Mouse (Mus musculus): ENCODE measurements around the gene Gucy2d. TPM values are rescaled to one million over a fixed set of nuclear protein-coding genes. Genes with fewer than 3 reads are reported as not detected.
A peak's percentile ranks its signal among the peaks of the same experiment; 100 is the strongest.

The Gucy2d gene
- polyA plus RNA-seq, 2 experiments, result not detected

DNA sequence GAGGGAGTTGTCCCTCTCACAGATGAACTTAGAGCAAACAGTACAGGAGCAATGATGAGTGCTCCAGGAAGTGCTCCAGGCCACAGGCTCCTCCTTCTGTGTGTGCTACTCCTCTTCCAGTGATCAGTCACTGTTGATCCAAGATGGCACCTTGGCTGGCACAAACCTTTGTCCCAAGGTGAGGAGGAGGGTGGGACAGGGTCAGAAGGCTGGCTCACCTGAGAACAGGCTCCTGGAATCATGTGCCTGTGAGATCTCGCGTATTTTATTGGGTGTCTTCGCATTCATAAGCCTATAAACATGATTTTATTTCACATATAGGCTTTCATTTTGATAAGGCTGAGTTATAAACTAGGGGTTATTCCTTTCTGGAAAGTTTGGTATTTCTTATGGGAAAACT lies 14.7 kb upstream of the Gucy2d start:
- Histone ChIP-seq H3K9ac (ENCODE audit: low read depth, low read length, severe bottlenecking) (no peak overlapping the region), H3K36me3 (ENCODE audit: control insufficient read depth, insufficient read depth, low read length) (no peaks in the 10 kb centered on the region), H3K4me3 (replicated peaks; ENCODE audit: low read length) (no peak overlapping the region), H3K27me3 (ENCODE audit: control insufficient read depth, insufficient read depth, low read length) (no peaks in the 10 kb centered on the region), H3K4me1 (ENCODE audit: control insufficient read depth, insufficient read depth, low read length) (no peaks in the 10 kb centered on the region; the same call in 1 of the 2 replicates), H3K27ac (replicated peaks; ENCODE audit: low read depth, low read length) (no peak overlapping the region), H3K4me2 (replicated peaks; ENCODE audit: low read depth, low read length, severe bottlenecking) (no peak overlapping the region), H3K9me3 (ENCODE audit: control insufficient read depth, low read length) (no peaks in the 10 kb centered on the region)
- no peak for ATAC-seq (ENCODE audit: low FRiP score, low read depth)
- no peak for DNase-seq (ENCODE audit: low spot score)
- 82% methylated on average over 3 of the region's 3 CpGs for WGBS
- TF ChIP-seq POLR2A (IDR thresholded peaks at IDR 0.05; ENCODE audit: borderline replicate concordance, extremely low read depth, insufficient read depth, insufficient read length), result no peak

DNA sequence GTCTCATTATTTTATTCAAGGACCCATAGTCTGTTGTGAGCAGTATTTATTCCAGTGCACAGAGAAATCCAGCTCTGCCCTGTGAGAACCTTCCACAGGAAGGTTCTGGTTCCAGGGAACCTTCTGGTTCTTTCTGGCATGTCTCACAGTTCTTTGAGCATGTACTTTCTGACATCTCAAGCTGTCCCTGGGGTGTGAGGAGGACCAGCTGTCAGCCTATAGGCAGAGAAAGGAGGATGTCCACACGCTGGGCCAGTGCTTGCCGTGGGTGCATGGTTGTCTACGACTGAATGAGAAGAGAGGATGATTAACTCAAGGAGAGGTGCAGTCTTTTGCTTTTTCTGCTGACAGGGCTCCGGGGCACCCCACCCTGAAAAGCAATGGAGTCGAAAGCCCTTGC lies 13.6 kb upstream of the Gucy2d start:
- no peak overlapping the region for H3K4me2 ChIP-seq (replicated peaks; ENCODE audit: low read depth, low read length, severe bottlenecking)
- no peak overlapping the region for H3K27ac ChIP-seq (replicated peaks; ENCODE audit: low read depth, low read length)
- H3K4me3 ChIP-seq (replicated peaks; ENCODE audit: low read length), result no peak overlapping the region
- H3K27me3 ChIP-seq (ENCODE audit: control insufficient read depth, insufficient read depth, low read length), result no peaks in the 10 kb centered on the region
- H3K9ac ChIP-seq (ENCODE audit: low read depth, low read length, severe bottlenecking), result no peak overlapping the region
- no peaks in the 10 kb centered on the region; the same call in 1 of the 2 replicates for H3K4me1 ChIP-seq (ENCODE audit: control insufficient read depth, insufficient read depth, low read length)
- H3K9me3 ChIP-seq (ENCODE audit: control insufficient read depth, low read length), result no peaks in the 10 kb centered on the region
- DNase-seq (ENCODE audit: low spot score), result no peak
- no peak for ATAC-seq (ENCODE audit: low FRiP score, low read depth)
- 82% methylated on average over 5 of the region's 5 CpGs for WGBS
- H3K36me3 ChIP-seq (ENCODE audit: control insufficient read depth, insufficient read depth, low read length), result no peaks in the 10 kb centered on the region
- TF ChIP-seq POLR2A (IDR thresholded peaks at IDR 0.05; ENCODE audit: borderline replicate concordance, extremely low read depth, insufficient read depth, insufficient read length), result no peak

DNA sequence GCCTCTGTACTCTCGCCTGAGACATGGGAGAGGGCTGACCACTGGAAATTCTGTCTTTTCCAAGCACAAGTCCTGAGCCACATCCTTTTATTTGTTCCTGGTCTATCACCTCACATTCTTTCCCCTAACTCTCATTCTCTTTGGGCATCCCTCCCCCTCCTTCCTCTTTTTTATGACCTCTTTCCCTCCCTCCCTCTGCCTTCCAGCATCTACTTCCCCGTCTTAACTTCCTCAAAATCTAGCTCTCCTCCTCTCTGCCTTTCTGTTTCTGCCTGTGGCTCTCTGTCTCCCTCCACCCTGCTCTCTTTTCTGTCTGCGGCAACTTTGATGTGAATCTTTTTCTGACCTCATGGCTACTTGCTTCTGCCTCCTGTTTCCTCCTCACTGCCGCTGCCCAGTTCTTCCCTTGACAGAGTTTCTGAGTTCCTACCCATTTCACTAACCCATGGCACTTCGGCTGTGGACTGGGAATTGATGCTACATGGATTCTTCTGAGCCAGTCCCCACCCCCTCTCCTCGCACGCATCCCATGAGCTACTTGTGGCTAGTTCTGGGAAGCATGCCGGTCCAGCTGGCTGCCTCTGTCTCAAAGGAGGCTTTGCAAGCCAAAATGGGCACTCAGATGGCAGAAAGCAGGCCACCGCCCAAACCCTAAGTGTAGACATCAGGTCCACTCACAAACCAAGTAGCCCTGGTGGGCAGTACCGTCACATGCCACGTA lies 12.9 kb upstream of the Gucy2d start:
- Histone ChIP-seq H3K27me3 (ENCODE audit: control insufficient read depth, insufficient read depth, low read length) (no peaks in the 10 kb centered on the region), H3K4me3 (replicated peaks; ENCODE audit: low read length) (no peak overlapping the region), H3K27ac (replicated peaks; ENCODE audit: low read depth, low read length) (no peak overlapping the region), H3K4me1 (ENCODE audit: control insufficient read depth, insufficient read depth, low read length) (no peaks in the 10 kb centered on the region; the same call in 1 of the 2 replicates), H3K36me3 (ENCODE audit: control insufficient read depth, insufficient read depth, low read length) (no peaks in the 10 kb centered on the region), H3K9ac (ENCODE audit: low read depth, low read length, severe bottlenecking) (no peak overlapping the region), H3K9me3 (ENCODE audit: control insufficient read depth, low read length) (no peaks in the 10 kb centered on the region), H3K4me2 (replicated peaks; ENCODE audit: low read depth, low read length, severe bottlenecking) (no peak overlapping the region)
- TF ChIP-seq POLR2A (IDR thresholded peaks at IDR 0.05; ENCODE audit: borderline replicate concordance, extremely low read depth, insufficient read depth, insufficient read length), result no peak
- ATAC-seq (ENCODE audit: low FRiP score, low read depth) (no peak), DNase-seq (ENCODE audit: low spot score) (no peak)
- 72% methylated on average over 11 of the region's 11 CpGs for WGBS

DNA sequence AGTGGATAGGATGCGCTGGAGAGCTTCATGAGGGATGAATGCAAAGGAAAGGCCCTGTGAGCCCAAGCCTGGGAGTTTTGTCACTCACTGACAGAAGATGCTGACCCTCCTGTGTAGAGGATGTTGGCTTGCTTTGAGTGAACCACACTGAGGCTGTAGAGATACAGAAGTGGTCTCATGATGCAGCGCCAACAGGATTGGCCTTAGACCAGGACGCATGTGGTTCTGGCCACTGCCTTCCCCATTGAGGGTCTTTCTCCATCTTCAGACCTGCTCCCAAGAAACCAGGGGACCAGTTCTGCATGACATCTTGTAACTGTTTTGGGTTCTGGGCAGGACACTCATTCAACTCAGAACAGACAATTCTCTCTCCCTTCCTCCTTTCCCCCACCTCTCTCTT lies 10.6 kb upstream of the Gucy2d start:
- Histone ChIP-seq H3K4me1 (ENCODE audit: control insufficient read depth, insufficient read depth, low read length) (no peaks in the 10 kb centered on the region; the same call in 1 of the 2 replicates), H3K4me2 (replicated peaks; ENCODE audit: low read depth, low read length, severe bottlenecking) (no peak overlapping the region), H3K27ac (replicated peaks; ENCODE audit: low read depth, low read length) (no peak overlapping the region), H3K36me3 (ENCODE audit: control insufficient read depth, insufficient read depth, low read length) (no peaks in the 10 kb centered on the region), H3K9ac (ENCODE audit: low read depth, low read length, severe bottlenecking) (no peak overlapping the region), H3K9me3 (ENCODE audit: control insufficient read depth, low read length) (no peaks in the 10 kb centered on the region), H3K27me3 (ENCODE audit: control insufficient read depth, insufficient read depth, low read length) (no peaks in the 10 kb centered on the region), H3K4me3 (replicated peaks; ENCODE audit: low read length) (no peak overlapping the region)
- no peak for DNase-seq (ENCODE audit: low spot score)
- ATAC-seq (ENCODE audit: low FRiP score, low read depth), result no peak
- WGBS, result 92% methylated on average over 3 of the region's 3 CpGs
- no peak for TF ChIP-seq POLR2A (IDR thresholded peaks at IDR 0.05; ENCODE audit: borderline replicate concordance, extremely low read depth, insufficient read depth, insufficient read length)

DNA sequence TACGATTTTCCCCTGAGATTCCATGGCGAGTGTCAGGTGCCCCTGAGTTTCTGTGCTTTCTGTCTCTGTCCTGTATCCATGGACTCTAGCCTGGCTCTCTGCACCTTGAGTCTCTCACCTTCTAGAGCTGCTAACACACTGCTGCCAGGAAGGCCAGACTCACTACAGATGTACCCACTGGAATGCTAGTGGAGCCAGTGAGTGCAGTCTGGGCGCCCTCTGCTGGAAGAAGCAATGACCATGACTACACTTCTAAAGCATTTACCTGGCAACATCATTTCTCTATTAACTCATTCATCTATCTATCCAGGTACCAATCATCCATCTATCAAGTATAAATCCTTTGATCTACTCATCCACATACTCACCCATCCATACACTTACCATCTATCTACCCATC lies 9.4 kb upstream of the Gucy2d start:
- DNase-seq (ENCODE audit: low spot score) (peak; percentile 88), ATAC-seq (ENCODE audit: low FRiP score, low read depth) (peak; percentile 71; the same call in 1 of the 2 replicates)
- Histone ChIP-seq H3K36me3 (ENCODE audit: control insufficient read depth, insufficient read depth, low read length) (no peaks in the 10 kb centered on the region), H3K4me2 (replicated peaks; ENCODE audit: low read depth, low read length, severe bottlenecking) (no peak overlapping the region), H3K9me3 (ENCODE audit: control insufficient read depth, low read length) (no peaks in the 10 kb centered on the region), H3K4me1 (ENCODE audit: control insufficient read depth, insufficient read depth, low read length) (no peaks in the 10 kb centered on the region; the same call in 1 of the 2 replicates), H3K27me3 (ENCODE audit: control insufficient read depth, insufficient read depth, low read length) (no peaks in the 10 kb centered on the region), H3K27ac (replicated peaks; ENCODE audit: low read depth, low read length) (no peak overlapping the region), H3K9ac (ENCODE audit: low read depth, low read length, severe bottlenecking) (no peak overlapping the region), H3K4me3 (replicated peaks; ENCODE audit: low read length) (no peak overlapping the region)
- WGBS, result 37% methylated on average over 3 of the region's 3 CpGs
- TF ChIP-seq POLR2A (IDR thresholded peaks at IDR 0.05; ENCODE audit: borderline replicate concordance, extremely low read depth, insufficient read depth, insufficient read length), result no peak
